ENCODE assay signal across 8 mouse cellular contexts in the genomic region with DNA sequence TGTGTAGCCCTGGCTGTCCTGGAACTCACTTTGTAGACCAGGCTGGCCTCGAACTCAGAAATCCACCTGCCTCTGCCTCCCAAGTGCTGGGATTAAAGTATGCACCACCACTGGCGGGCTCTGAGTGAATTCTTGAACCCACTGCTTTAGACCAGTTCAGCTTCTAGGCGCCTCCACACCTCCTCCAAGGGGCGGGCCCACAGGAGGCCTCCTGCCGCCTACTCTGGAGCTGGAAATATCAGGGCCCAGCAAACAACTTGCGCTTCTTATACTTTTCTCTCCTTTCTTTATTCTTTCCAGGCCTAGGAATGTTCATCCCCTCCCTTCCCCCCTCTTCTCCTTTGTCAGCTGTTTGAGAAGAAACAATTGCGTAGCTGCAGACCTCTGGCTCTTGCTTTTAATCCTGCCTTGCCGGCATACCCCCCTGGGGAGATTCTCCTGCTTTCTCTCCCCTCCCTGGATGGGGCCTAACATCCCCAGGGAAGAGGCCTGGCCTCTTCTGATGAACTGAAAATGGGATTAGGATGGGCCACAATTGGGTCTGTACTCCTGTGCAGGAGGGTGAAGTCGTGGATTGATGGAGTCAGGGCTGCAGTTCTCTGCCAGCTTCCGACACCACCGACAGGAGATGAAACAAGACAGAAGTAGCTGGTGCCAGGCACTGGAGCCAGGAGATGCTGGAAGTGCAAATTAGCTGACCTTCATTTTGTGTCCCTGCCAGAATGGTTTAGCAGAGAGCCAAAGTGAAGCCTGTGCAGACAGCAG. TPM values are rescaled to one million over a fixed set of nuclear protein-coding genes. Genes with fewer than 3 reads are reported as not detected.
DNase-seq lines count a peak whose midpoint lies in the region; ATAC-seq lines count a peak whose summit lies in the region.

No protein-coding gene starts in this region.

- H3K4me2 ChIP-seq in embryonic facial prominence, embryonic 14.5 days (ENCODE audit: low read depth, low read length): no peak overlapping the region; the same call in 1 of the 2 replicates
- H3K4me2 ChIP-seq in intestine, embryonic 15.5 days (replicated peaks): no peak overlapping the region

- 0 out of 2 replicates have a peak overlapping the region, but pooled peaks have one; percentile 25 for H3K9ac ChIP-seq in embryonic facial prominence, embryonic 14.5 days (ENCODE audit: low read depth, low read length)
- no peak overlapping the region for H3K9ac ChIP-seq in intestine, embryonic 15.5 days

- H3K27ac ChIP-seq in embryonic facial prominence, embryonic 14.5 days (replicated peaks; ENCODE audit: low read depth, low read length): peak overlapping the region; percentile 61
- H3K27ac ChIP-seq in intestine, embryonic 15.5 days: peak overlapping the region; percentile 64

- peak; percentile 17 for DNase-seq in gastrocnemius, adult 18-20 months (ENCODE audit: low spot score)
- no peak for DNase-seq in gastrocnemius, postnatal 4 days (ENCODE audit: low spot score in 2 of 2)
- DNase-seq in Muller cell, postnatal 12 days (ENCODE audit: inconsistent ontology term): peak; percentile 58
- peak; percentile 71 for DNase-seq in embryonic facial prominence, embryonic 14.5 days (ENCODE audit: low spot score)
- DNase-seq in frontal cortex, adult 2 months (ENCODE audit: extremely low spot score in 1 of 2, low spot score in 1 of 2): no peak
- DNase-seq in layer of hippocampus, adult 11-12 months (ENCODE audit: low spot score): no peak
- DNase-seq in left cerebral cortex, adult 9 months (ENCODE audit: low spot score in 2 of 2): no peak

- ATAC-seq in embryonic facial prominence, embryonic 14.5 days (ENCODE audit: low read depth): peak; percentile 24; the same call in 1 of the 2 replicates
- peak; percentile 36; the same call in 1 of the 2 replicates for ATAC-seq in intestine, embryonic 15.5 days

- H3K9me3 ChIP-seq in embryonic facial prominence, embryonic 14.5 days (ENCODE audit: control insufficient read depth, low read length): no peaks in the 10 kb centered on the region
- H3K9me3 ChIP-seq in intestine, embryonic 15.5 days: no peaks in the 10 kb centered on the region

- 35% methylated on average over 11 of the region's 11 CpGs for WGBS in embryonic facial prominence, embryonic 14.5 days
- WGBS in intestine, embryonic 15.5 days: 50% methylated on average over 11 of the region's 11 CpGs

- no peaks in the 10 kb centered on the region for H3K27me3 ChIP-seq in embryonic facial prominence, embryonic 14.5 days (replicated peaks; ENCODE audit: control insufficient read depth, insufficient read depth, low read length)
- H3K27me3 ChIP-seq in intestine, embryonic 15.5 days (replicated peaks): no peaks in the 10 kb centered on the region

- H3K36me3 ChIP-seq in embryonic facial prominence, embryonic 14.5 days (ENCODE audit: control insufficient read depth, insufficient read depth, low read length): no peaks in the 10 kb centered on the region
- no peaks in the 10 kb centered on the region for H3K36me3 ChIP-seq in intestine, embryonic 15.5 days

- no peak overlapping the region for H3K4me3 ChIP-seq in embryonic facial prominence, embryonic 14.5 days (ENCODE audit: low read depth, low read length)
- H3K4me3 ChIP-seq in intestine, embryonic 15.5 days (replicated peaks): no peak overlapping the region

- H3K4me1 ChIP-seq in embryonic facial prominence, embryonic 14.5 days (ENCODE audit: control insufficient read depth, insufficient read depth, low read length): peaks cover 23% of the 10 kb centered on the region
- peaks cover 11% of the 10 kb centered on the region for H3K4me1 ChIP-seq in intestine, embryonic 15.5 days (replicated peaks)

RNA-seq across cellular contexts. Expression of gene Vwf, which starts 31.5 kb away (rescaled TPM):
- total RNA-seq in gastrocnemius, adult 18-20 months (2021): 10 to 100 TPM; 16.3 to 18.7 TPM
- 10 to 100 TPM; 26.3 to 26.7 TPM for total RNA-seq in gastrocnemius, postnatal 4 days (2021)
- 13.4 and 16.0 TPM in 2 replicates for polyA plus RNA-seq in embryonic facial prominence, embryonic 14.5 days (2014; fragmentation: Nextera tagmentation; extraction: Ambion mirVana)
- 12.0 and 12.7 TPM in 2 replicates for polyA plus RNA-seq in intestine, embryonic 15.5 days (2015; fragmentation: Nextera tagmentation; extraction: Ambion mirVana)
- 20.2 and 21.5 TPM in 2 replicates for polyA plus RNA-seq in frontal cortex, adult 2 months (2012; rRNA removed)

Comparison
In these comparisons a context has a peak if more than half of its experiments do, and no peak if none do; other contexts are left out.
1. DNase-seq: peak in gastrocnemius, adult 18-20 months (single experiment), Muller cell, postnatal 12 days (single experiment) and embryonic facial prominence, embryonic 14.5 days (single experiment); none in gastrocnemius, postnatal 4 days (0 of 2), frontal cortex, adult 2 months (0 of 2), layer of hippocampus, adult 11-12 months (single experiment) and left cerebral cortex, adult 9 months (0 of 2).